Mouse (Mus musculus): ENCODE measurements around the gene Gas2l1. TPM values are rescaled to one million over a fixed set of nuclear protein-coding genes. Genes with fewer than 3 reads are reported as not detected.
A peak's percentile ranks its signal among the peaks of the same experiment; 100 is the strongest.

Gas2l1 gene
- total and polyA plus RNA-seq, 3 experiments: 41.1 to 89.0 TPM; not detected in 1

GRCm38 (mm10) chr11:5099576-5100183 is 34.6 kb upstream of the Gas2l1 start:
- Histone ChIP-seq H3K27ac (ENCODE audit: control insufficient read depth, low read depth, low read length) (peak overlapping the region; percentile 97), H3K36me3 (ENCODE audit: control insufficient read depth in 1 of 2, insufficient read depth in 2 of 2, low read length in 2 of 2) (peaks cover 10 to 53% of the 10 kb centered on the region in 2 experiments), H3K4me1 (ENCODE audit: control insufficient read depth in 1 of 2, insufficient read depth in 2 of 2, low read length in 2 of 2) (peaks cover 21 to 40% of the 10 kb centered on the region in 2 experiments), H3K27me3 (ENCODE audit: control insufficient read depth in 1 of 2, insufficient read depth in 2 of 2, low read length in 2 of 2) (no peaks in the 10 kb centered on the region), H3K9me3 (replicated peaks; ENCODE audit: insufficient read depth, low read length) (no peaks in the 10 kb centered on the region), H3K79me2 (ENCODE audit: control insufficient read depth, insufficient read depth, low read length, poor library complexity) (peaks cover 67% of the 10 kb centered on the region), H3K4me3 (ENCODE audit: control insufficient read depth in 1 of 2, insufficient read depth in 1 of 2, low read depth in 2 of 2, low read length in 2 of 2) (peak overlapping the region; percentile 90 to 94), H3K9ac (ENCODE audit: control insufficient read depth, low read depth, low read length, poor library complexity, severe bottlenecking) (peak overlapping the region; percentile 99)
- DNase-seq (ENCODE audit: low read depth, low spot score): peak; percentile 97
- TF ChIP-seq EP300 (IDR thresholded peaks at IDR 0.05; ENCODE audit: low read depth in 1 of 2, low read length in 2 of 2) (no peak), ZC3H11A (IDR thresholded peaks at IDR 0.05; ENCODE audit: low read depth, low read length) (no peak), NELFE (IDR thresholded peaks at IDR 0.05; ENCODE audit: low read depth, low read length) (peak; percentile 98), ZMIZ1 (IDR thresholded peaks at IDR 0.05; ENCODE audit: low read depth, low read length) (peak; percentile 93), MYB (IDR thresholded peaks at IDR 0.05; ENCODE audit: low read depth, low read length) (no peak; the same call in 1 of the 2 replicates), TAL1 (IDR thresholded peaks at IDR 0.05; ENCODE audit: low read length) (no peak), MEF2A (IDR thresholded peaks at IDR 0.05; ENCODE audit: extremely low read depth, insufficient replicate concordance, low read depth, low read length, poor library complexity, severe bottlenecking) (no peak), UBTF (IDR thresholded peaks at IDR 0.05; ENCODE audit: borderline replicate concordance, insufficient read depth, low read depth, low read length) (no peak), E2F4 (IDR thresholded peaks at IDR 0.05; ENCODE audit: borderline replicate concordance, low read depth, low read length) (peak; percentile 66; the same call in 1 of the 2 replicates), RAD21 (IDR thresholded peaks at IDR 0.05; ENCODE audit: low read depth, low read length) (no peak), ELF1 (IDR thresholded peaks at IDR 0.05; ENCODE audit: low read depth, low read length) (no peak; the same call in 1 of the 2 replicates), CHD2 (IDR thresholded peaks at IDR 0.05; ENCODE audit: low read length) (peak; percentile 7; the same call in 1 of the 2 replicates), POLR2AphosphoS2 (IDR thresholded peaks at IDR 0.05; ENCODE audit: low read length) (peak; percentile 99), MXI1 (IDR thresholded peaks at IDR 0.05; ENCODE audit: low read depth, low read length) (peak; percentile 95), SIN3A (IDR thresholded peaks at IDR 0.05; ENCODE audit: low read length) (peak; percentile 55; the same call in 1 of the 2 replicates), JUND (IDR thresholded peaks at IDR 0.05; ENCODE audit: low read depth, low read length) (no peak), USF2 (IDR thresholded peaks at IDR 0.05; ENCODE audit: borderline replicate concordance in 1 of 2, insufficient read depth in 1 of 2, low read depth in 1 of 2, low read length in 2 of 2) (no peak), POLR2A (IDR thresholded peaks at IDR 0.05; ENCODE audit: control insufficient read depth in 1 of 2, insufficient read depth in 1 of 2, low read depth in 1 of 2, low read length in 2 of 2, poor library complexity in 1 of 2) (peak; percentile 92 to 97), HCFC1 (IDR thresholded peaks at IDR 0.05; ENCODE audit: low read depth, low read length) (peak; percentile 56), NRF1 (IDR thresholded peaks at IDR 0.05; ENCODE audit: insufficient read depth, low read depth, low read length, poor library complexity, severe bottlenecking) (no peak), MYC (IDR thresholded peaks at IDR 0.05; ENCODE audit: low read depth, low read length) (peak; percentile 88), ETS1 (IDR thresholded peaks at IDR 0.05; ENCODE audit: low read depth, low read length) (no peak), TCF12 (IDR thresholded peaks at IDR 0.05; ENCODE audit: low read depth, low read length) (peak; percentile 66), RCOR1 (IDR thresholded peaks at IDR 0.05; ENCODE audit: low read depth, low read length) (no peak), USF1 (IDR thresholded peaks at IDR 0.05; ENCODE audit: low read depth, low read length) (no peak), GATA1 (IDR thresholded peaks at IDR 0.05; ENCODE audit: low read depth, low read length) (no peak), SMC3 (IDR thresholded peaks at IDR 0.05; ENCODE audit: low read depth, low read length) (no peak), ZNF384 (IDR thresholded peaks at IDR 0.05; ENCODE audit: low read depth, low read length) (no peak), MAZ (IDR thresholded peaks at IDR 0.05; ENCODE audit: low read depth, low read length) (peak; percentile 88), KAT2A (conservative IDR thresholded peaks at IDR 0.05; ENCODE audit: low read depth, low read length) (no peak; the same call in 1 of the 2 replicates), CHD1 (IDR thresholded peaks at IDR 0.05; ENCODE audit: low read depth, low read length) (no peak; the same call in 1 of the 2 replicates), CTCF (IDR thresholded peaks at IDR 0.05 in 2 of 3, conservative IDR thresholded peaks at IDR 0.05 in 1 of 3; ENCODE audit: control insufficient read depth in 1 of 3, insufficient read depth in 1 of 3, low read depth in 2 of 3, low read length in 3 of 3, poor library complexity in 1 of 3, severe bottlenecking in 1 of 3) (no peak), POLR2AphosphoS5 (IDR thresholded peaks at IDR 0.05; ENCODE audit: borderline replicate concordance, low read depth, low read length) (peak; percentile 85; the same call in 1 of the 2 replicates), MAX (IDR thresholded peaks at IDR 0.05; ENCODE audit: low read length) (peak; percentile 85), ZKSCAN1 (IDR thresholded peaks at IDR 0.05; ENCODE audit: low read depth, low read length) (no peak), GABPA (IDR thresholded peaks at IDR 0.05; ENCODE audit: low read depth, low read length) (no peak), TBP (IDR thresholded peaks at IDR 0.05; ENCODE audit: low read depth, low read length) (peak; percentile 89)
